Mouse (Mus musculus): ENCODE results near the gene Cdc42ep5.

Gene Cdc42ep5

DNA sequence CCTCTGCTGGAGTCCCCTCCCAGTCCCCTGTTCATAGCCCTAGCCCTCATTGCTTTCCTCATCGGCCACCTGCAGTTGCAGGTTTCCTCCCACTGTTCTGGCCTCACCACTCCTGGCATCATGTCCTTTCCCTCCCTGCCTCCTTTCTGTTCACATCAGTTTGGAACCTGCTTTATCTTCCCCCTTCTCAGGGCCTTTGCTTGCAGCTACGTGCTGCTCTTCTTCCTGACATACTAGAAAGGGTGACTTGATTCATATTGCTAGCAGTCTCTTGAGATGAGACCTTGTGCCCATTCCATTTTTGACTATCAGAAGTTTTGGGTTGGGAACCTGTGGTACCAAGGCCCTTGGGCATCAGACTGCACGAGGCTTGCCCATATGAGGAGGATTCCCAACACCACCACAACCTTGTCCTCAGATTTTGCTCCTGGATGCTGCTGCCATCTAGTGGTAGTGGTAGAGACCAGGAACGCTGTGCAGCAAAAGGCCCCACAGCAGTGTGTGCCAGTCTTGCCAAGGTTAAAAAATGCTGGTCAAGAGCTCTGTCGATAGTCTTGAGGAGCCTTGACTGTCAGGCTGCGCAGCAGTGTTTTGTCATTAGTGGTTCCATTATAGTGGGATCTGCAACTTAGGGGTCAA, 19.0 kb downstream of the Cdc42ep5 start:
- peak; percentile 74 for DNase-seq

DNA sequence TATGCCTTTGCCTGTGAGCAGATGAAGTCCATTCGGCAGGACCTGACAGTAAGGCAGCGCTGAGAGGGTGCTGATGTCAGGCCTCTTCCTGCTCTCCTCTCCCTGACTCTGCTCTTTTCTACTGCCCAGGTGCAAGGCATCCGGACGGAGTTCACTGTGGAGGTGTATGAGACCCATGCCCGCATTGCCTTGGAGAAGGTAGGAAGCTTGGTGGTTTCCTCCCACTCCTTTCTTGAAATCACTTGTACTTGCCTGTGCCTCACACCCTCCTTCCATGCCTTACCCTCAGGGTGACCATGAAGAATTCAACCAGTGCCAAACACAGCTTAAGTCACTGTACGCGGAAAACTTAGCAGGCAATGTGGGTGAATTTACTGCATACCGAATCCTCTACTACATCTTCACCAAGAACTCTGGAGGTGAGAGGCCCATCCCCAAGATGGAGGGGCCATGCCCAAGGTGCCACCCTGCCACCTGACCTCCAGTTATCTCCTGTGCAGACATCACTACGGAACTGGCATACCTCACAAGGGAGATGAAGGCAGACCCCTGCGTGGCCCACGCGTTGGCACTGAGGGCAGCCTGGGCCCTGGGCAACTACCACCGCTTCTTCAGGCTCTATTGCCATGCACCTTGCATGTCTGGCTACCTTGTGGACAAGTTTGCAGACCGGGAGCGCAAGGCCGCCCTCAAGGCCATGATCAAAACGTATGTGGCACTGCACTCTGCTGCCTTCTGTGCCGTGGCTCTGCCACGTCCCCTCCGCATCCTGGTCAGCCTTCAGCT, 19.7 kb downstream of the Cdc42ep5 start:
- DNase-seq, result peak; percentile 41

DNA sequence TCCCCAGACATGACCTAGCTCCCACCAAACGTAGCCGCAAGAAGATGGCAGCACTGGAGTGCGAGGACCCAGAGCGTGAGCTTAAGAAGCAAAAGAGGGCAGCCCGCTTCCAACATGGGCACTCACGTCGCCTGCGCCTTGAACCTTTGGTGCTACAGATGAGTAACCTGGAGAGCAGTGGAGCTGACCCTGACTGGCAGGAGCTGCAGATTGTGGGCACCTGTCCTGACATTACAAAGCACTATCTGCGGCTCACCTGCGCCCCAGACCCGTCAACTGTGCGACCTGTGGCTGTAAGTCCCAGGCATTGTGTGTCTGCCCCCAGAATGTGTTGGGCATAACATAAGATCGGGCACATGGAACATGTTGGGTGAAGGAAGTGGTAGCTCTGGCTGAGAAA, 20.6 kb downstream of the Cdc42ep5 start:
- peak; percentile 42 for DNase-seq

DNA sequence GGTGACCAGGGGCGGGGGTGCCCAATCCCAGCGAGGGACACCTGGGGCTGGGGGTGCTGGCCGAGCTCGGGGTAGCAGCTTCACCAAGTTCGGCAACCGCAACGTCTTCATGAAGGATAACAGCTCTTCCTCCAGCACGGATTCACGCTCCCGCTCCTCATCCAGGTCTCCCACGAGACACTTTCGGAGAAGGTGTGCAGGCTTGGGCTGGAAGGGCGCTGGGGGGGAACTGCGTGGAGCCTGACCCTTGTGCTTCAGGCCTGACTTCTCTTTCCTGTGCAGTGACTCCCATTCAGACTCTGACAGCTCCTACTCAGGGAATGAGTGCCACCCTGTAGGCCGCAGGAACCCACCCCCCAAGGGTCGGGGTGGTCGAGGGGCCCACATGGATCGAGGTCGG, 21.2 kb downstream of the Cdc42ep5 start:
- DNase-seq, result peak; percentile 44

DNA sequence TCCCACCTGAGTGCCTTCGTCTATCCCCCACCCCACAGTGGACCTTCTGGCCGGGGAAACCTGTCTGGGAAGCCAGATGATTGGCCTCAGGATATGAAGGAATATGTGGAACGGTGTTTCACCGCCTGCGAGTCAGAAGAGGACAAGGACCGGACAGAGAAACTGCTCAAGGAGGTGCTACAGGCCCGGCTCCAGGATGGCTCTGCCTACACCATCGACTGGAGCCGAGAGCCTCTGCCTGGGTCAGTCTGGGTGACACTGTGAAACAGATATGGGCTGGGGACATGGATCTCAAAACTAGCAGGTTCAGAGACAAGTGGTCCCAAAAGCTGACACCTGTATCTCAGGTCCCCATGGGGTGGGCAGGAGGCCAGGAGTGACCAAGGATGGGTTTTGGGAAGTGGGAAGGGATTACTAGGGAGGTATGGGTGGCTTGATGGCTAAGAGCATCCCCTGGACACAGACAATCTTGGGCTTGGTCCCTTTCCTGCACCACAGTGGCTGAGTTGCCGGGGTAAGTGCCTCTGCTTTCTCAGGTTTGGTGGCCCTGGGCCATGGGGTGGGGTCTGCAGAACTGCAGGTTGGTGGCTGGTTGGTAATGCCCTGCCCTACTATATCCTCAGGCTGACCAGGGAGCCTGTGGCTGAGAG, 21.7 kb downstream of the Cdc42ep5 start:
- DNase-seq, result peak; percentile 46

DNA sequence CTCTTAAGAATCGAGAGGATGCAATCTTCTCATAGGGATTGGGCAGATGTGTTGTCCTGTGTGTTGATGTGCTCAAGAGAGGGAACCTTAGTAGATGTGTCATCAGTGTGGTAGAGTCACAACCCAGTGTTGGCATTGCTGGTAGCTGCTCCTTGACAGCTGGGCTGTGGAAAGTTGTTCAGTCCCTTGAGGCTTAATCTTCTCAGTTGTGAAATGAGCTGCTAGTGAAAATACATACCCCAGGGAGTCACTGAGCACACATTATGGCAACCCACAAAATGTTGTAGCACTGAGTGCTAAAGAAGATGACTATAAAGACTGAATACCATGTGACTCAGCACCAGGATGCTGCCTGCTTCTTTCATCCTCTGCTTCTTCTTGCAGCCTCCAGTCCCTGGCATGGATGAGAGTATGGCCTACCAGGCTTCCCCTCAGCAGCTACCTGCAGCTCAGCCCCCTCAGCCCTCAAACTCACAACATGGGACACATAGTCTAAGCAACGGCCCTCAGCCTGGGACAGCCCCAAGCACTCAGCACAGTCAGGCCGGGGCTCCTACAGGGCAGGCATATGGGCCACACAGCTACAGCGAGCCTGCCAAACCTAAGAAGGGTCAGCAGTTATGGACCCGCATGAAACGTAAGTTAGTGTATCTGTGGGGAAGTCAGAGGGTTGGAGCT, 22.9 kb downstream of the Cdc42ep5 start:
- peak; percentile 35 for DNase-seq

DNA sequence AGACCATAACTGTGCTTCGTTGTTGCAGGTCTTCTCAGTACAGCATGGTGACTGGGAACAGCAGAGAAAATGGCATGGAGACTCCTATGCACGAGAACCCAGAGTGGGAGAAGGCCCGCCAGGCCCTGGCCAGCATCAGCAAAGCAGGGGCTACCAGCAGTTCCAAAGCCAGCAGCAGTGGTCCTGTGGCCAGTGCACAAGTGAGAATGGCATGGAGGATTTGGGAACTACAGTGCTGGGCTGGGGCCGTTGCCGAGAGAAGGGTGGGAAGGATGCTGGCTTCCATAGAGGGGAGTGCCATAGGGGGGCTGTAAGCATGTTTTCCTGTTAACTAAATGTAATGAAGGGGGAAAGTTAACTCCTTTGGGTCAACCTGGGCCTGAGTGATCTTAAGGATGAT, 25.3 kb downstream of the Cdc42ep5 start:
- peak; percentile 24 for DNase-seq

DNA sequence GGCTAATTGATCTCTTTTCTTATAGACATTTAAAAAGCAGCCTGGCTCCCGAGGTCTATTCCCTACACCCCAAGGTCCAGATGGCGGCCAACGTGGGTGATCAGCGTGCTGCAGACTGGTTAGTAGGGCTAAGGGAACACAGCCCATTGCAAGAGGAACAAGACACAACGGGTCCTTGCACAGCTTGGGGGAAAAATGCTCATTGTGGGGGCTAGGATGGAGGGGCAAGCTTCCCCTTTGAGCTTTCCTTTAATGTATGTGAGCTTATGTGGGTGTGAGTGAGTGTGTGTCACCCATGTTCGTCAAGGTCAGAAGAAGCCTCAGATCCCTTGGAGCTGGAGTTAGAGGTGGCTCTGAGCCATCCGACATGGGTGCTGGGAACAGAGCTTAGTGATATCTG, 26.0 kb downstream of the Cdc42ep5 start:
- peak; percentile 32 for DNase-seq

DNA sequence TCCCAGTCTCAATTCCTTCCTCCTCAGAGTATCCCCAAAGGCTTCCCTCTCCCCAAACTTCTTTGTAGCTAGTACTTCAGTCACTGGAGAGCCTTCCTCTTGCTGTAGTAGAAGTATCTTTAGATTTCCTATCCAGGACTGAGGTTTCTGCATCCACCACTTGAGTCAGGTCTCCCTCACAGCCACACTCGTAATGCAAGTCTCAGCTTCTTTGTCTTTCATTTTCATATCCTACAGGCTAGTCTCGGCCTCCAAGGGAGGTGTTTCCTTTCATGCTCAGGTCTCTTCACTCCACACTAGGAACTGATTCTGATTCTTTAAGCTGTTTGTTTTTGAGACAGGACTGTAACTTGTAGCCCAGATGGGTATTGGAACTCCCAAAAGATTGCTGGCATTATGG, 26.5 kb downstream of the Cdc42ep5 start:
- DNase-seq, result no peak

DNA sequence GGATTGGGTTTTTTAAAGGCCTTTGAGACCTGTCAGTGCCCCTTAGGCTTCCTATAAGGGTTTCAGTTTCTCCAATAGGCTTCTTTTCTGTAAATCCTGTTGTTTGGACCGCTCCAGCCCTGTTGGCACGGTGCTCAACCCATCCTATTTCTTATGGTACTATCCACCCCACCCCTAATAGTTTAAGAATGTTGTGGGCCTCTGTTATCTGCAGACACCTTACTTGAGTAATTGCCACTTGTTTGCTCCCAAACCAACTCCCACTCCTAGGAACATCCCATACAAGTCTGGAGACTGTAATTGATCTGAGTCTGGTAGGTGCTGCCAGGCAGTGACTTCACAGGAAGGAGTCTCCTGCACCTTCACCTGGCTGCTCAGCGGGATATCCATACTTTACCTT, 26.9 kb downstream of the Cdc42ep5 start:
- DNase-seq, result peak; percentile 68

DNA sequence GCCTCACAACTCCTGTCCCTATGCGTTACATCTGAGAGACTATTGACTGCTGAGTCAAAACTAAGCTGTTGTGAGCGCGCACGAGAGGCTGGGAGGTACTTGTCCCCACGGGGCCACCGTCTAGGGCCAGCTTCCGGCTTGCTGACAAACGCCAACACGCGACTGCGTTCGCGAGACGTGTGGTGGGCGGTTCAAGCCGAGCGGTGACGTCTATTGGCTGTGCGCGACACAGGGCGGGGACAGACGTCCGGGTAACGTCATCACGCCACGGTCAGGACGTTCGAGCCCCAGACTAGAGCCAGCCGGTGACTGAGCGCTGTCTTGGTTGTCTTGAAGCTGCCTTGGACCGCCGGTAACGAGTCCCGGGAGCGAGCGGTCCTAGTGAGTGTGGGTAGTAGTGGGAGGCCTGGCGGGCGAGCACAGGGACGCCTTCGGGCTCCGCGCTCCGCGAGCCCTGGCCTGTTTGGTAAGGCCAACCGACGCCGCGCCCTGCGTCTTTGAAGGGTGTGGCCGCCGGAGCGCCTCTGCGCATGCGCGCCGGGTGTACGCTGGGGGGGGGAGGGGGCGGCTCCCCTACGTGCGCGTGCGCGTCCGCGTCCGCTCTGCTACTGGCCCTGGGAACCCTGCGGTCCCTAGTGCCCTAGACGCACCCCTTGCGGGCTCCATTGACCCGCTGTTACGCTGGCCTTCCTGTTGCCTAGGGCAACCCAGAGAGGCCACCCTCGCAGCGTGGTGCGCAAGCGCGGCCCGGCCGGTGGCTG, 27.7 kb downstream of the Cdc42ep5 start, which contains the start of gene Leng8:
Gene Leng8, plus strand, starts transcription at position 269 of the 761 bp plus-strand sequence.
- peak; percentile 100 for DNase-seq

DNA sequence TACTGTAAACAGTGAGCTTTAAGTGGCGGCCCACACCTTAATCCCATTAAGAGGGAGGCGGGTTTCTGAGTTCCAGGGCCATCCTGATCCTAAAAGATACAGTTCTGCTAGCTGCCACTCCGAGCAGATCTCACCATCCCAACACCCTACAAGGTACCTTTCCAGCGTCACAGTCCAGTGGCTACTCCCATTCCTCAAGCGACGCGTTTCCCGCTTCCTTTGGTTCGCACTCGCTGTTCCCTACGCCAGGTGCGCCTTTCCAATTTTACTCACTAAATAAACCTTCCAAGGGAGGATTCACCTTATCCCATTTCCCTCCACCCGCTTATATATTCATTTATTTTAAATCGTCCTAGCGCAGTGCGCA, 28.3 kb downstream of the Cdc42ep5 start:
- no peak for DNase-seq

DNA sequence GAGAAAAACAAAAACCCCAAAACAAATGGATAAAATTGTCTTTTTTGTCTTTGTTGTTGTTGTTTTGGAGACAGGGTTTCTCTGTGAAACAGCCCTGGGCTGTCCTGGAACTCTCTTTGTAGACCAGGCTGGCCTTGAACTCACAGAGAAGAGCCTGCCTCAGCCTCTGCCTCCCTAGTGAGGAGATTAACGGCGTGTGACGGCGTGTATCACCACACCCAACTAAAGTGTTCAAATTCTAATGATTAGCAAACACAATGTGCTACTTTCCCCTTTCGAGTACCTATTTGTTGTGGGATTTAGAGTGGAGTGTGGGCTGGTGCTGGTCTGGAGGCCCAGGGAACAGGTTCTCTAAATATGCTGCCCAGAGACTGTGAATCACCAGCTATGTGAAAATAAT, 29.7 kb downstream of the Cdc42ep5 start:
- DNase-seq, result no peak

DNA sequence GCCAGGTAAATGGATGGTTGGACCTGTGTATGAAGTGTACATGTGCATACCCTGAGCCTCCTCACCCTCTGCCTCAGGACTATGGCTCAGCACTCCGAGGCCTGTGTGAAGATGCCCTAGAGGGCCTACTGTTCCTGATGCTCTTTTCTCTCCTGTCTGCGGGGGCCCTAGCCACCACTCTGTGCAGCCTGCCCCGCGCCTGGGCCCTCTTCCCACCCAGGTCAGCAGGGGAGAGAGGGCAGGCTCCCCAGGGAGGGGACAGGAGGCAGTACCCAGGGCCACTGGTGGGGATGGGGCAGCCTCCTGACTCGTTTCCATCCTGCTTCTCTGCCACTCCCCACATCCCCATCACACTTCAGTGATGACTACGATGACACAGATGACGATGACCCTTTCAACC, 31.7 kb downstream of the Cdc42ep5 start:
- peak; percentile 58 for DNase-seq

DNA sequence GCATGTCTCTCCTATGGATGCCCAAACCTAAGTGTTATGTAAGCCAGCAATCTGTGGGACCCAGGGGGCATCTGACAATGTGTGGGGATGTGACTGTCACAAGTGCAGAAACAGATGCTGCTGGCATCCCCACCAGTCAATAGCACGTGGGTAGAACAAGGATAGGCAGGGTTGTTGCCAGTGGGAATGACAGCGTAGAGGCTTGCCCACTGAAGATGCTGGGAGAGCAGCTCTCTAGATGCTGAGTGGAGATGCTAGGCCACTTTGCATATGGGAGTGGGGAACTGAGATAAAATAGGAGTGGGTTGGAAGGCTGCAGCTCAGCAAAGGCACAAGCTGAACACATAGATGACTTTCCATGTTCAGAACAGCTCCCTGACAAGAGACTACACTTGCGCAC, 32.1 kb downstream of the Cdc42ep5 start:
- peak; percentile 35 for DNase-seq

DNA sequence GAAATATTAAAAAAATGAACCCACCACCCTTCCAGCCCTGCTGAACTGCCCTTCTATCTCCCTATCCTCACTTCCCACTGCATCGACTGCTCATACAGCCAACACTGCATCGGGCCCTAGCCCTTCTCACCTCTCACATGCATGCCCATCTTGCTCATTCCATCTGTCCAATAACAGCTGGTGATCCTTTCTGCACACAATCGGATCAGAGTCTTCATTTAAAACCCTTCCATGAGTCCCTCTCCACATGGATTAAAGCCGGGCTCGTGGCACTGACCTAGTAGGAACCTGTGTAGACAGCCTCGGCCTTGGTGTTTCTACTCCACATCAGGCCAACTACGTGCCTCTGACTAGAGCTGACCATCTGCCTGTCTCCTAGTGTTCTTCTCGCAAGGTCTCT, 32.7 kb downstream of the Cdc42ep5 start:
- no peak for DNase-seq

DNA sequence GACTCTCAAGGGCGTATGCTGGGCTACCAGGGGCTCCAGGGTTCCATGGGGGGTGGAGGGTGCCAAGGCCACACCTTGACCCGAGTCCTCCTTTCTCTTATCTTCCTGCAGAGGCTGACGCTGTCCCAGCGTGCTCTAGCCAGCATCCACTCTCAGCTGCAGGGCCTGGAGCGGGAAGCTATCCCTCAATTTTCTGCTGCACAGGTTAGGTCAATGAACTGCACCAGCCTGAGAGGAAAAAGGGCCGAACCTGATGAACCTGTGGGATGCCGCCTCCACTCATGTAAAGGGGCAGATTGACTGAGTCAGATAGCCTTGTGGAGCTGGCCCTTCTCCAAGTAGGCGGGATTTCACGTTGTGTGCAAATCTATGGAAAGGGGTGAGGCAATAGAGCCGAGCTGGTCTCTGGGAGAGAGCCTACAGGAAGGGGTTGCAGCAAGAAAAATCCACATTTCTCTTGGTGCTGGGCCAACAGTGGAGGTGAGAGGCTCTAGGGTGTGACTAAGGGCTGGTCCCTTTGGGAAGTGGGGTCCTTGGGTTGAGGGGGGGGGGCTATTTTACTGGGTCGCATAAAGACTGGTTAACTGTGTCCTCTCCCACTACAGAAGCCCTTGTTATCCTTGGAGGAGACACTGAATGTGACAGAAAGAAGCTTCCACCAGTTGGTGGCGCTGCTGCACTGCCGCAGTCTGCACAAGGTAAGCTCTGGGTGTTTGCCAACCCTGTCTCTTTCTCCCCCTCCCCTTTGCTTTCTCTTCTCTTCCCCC, 33.8 kb downstream of the Cdc42ep5 start:
- DNase-seq, result peak; percentile 85

DNA sequence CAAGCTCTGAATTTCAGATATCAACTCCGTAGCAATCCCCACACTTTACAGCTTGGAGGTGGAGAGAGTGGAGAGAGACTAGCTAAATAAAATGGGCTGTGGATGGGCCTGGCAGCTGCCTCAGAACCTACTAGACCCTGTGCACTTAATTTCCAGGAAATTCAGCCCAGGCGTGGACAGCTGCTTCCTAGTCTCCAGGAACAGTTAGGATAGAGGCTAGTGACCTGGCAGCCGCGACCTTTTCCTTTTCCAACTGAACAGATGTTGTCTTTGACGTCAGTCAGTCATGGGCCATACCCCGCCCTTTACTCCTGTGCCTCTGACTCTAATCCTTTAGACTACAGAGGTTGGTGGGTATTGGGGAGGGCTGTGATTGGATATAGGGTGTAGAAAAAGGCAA, 35.8 kb downstream of the Cdc42ep5 start:
- peak; percentile 33 for DNase-seq

DNA sequence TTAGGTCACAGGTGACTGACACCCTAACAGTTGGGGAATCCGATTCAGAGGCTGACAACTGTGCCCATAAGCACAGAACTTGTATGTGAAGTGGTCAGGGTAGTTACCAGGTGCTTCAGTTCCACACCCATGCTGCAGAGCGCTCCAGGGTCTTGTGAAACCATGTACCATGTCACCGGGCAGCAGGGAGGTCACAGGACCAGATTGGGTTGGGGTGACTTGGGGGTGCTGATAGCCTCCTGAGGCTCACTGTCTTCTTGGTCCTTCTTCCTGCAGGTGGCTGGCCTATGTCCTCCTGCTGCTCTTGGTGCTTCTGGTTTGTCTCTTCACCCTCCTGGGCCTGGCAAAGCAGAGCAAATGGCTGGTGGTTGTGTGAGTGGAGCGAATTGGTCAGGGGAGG, 36.8 kb downstream of the Cdc42ep5 start:
- peak; percentile 28 for DNase-seq

DNA sequence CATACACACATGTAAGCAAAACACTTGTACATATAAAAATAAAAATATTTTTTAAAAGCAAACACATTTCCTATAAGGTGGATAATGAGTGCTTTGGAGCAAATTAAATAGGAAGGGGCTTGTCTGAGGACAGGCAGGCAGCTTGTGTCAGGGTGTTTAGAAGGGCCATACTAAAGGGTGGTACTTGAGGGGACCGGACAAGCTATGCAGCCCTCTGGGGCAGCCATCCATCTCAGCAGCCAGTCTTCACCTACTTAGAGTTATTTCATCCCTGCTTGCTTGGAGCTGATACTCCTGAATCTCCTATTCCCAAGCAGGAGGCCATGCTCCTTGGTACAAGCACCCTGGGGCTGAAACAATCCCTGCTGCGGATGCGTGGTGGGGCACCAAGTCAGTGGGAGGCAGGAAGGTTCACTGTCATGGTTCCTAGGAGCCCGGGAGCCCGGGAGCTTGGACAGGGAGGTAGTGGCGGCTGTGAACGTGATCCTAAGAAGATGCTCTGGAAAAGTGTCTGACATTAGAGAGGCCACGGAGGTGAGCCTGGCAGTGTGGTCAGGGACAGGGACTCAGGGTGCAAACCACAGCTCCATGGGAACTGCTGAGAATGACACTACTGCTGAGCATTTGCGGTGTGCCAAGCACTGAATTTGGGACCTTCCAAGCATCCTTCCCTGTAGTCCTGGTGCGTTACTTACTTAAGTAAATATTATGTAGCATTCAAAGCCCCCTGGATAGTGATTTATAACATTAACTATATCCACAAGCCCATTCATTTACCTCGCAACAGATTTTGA, 37.5 kb downstream of the Cdc42ep5 start:
- peak; percentile 28 for DNase-seq

DNA sequence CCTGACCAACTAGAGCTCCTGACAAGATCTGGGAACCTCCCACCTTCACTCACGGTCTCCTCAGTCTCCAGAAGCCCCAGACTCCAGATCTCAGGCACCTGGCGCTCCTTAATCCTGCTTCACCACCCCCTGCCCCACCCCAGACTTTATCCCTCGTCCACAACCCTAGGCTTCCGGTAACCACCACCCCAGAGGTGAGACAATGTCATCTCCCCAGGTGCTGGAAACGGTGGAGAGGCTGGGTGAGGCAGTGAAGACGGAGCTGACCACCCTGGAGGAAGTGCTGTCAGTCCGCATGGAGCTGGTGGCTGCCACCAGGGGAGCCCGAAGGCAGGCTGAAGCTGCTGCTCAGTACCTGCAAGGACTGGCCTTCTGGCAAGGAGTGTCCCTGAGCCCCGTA, 39.4 kb downstream of the Cdc42ep5 start:
- peak; percentile 49 for DNase-seq

Data from cerebellum, adult 9-11 months (tissue).